Mouse (Mus musculus): ENCODE data around the gene Smtnl1. TPM values are rescaled to one million over a fixed set of nuclear protein-coding genes. Genes with fewer than 3 reads are reported as not detected.
A peak's percentile ranks its signal among the peaks of the same experiment; 100 is the strongest.

Gene Smtnl1
- total RNA-seq, 4 experiments from 2014 or later = 46.3 to 63.9 (median 59.0) TPM

DNA sequence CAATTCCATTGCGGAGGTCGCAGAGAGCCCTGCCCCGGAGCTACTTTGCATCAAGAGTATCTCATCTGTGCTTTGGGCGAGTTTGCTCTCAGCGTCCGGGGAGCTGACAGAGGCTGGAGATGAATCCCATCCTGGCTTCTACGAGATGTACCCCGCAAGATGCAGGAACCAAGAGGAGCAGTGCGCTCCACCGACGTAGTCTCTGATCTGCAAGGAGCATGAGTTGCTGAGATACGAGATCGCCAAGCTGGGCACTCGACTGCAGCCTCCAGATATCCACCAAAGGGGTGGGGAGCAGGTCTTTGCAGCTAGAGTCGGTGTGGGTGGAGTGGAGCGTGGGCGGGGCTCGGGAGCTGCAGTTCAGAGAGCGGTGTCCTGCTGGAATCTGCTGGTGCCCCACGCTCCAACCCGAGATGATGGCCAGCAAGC is 23.9 kb downstream of the Smtnl1 start, which contains the start of gene Ube2l6:
Gene Ube2l6, plus strand, starts transcription at position 336 of the 429 bp plus-strand sequence.
- DNase-seq (ENCODE audit: low spot score in 2 of 2) = peak; percentile 35 to 57

DNA sequence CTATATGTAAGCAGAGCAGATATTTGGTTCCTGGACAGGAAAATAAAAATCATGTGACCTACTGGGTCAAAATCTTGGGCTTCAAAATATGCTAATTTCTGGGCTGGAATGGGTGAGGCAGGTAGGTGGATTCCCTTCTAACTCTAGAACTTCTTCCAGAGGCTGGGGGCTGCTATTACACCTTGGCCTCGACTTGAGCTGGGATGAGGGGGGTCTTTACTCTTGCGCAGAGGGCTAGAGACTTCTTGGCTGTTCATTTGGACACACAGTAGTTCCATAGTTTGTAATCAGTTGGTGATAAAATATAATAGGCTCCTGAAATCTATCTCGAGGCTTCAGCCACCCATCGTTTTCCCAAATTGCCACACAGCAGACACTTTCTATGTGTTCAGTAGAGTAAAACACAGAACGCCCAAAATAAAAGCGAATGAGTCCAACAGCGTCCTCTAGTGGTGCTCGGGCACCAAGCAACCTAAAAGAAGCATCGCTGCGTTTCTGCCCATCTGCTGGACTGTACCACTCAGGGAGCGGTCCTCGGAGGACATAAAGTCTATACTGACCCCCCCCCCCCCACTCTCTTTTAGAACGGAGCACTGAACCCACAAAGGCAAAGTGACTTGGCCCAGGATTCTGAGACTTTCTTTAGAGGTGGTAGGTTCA is 24.5 kb downstream of the Smtnl1 start:
- peak; percentile 65 to 70 for DNase-seq (ENCODE audit: low spot score in 2 of 2)

DNA sequence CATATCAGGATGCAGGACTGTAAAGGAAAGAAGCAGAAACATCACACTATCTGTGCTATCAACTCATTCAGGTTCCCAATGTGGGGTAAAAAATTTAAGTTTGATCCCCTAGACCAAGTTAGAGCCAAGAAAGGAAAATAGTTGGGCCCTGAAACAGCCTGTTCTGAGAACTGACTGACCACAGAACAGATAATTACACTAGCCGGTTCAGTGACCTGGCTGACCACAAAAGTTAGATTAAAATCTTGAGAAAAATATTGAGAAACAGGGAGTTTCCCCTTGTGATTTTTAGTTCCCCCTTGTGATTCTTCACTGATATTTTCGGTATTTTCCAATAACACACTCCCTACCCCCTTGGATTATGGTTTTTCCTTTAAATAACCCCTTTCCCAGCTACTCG is 28.6 kb downstream of the Smtnl1 start:
- DNase-seq (ENCODE audit: low spot score in 2 of 2) = no peak

DNA sequence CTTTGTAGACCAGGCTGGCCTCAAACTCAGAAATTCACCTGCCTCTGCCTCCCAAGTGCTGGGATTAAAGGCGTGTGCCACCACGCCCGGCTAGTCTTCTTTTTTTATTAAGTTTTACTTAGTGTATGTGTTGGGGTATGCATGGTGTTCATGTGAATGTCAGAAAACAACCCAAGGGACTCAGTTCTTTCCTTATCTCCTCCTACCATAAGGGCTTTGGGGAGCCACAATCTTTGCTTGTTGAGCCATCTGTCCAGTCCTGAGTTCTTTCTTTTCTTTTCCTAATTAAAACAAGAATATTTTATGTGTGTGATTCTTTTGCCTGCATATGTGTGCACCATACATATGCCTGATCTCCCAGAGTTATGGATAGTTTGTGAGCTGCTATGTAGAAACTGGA is 29.3 kb downstream of the Smtnl1 start:
- DNase-seq (ENCODE audit: low spot score in 2 of 2) = no peak

DNA sequence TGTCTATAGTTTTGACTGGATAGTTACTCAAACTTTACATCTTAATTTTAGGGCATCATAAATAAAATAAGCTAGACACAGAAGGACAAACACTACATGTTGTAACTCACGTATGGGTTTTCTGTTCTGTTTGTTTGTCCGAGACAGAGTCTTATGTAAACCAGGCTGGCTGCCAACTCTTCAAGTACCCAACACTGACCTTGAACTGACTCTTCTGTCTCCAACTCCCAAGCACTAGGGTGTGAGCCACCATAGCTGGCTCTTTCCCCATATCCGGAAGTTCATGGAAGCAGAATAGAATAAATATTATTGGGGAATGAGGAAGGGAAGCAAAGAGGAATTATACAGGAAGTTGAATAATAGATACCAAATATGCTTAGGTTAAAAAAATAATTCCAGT is 29.9 kb downstream of the Smtnl1 start:
- DNase-seq (ENCODE audit: low spot score in 2 of 2) = no peak

DNA sequence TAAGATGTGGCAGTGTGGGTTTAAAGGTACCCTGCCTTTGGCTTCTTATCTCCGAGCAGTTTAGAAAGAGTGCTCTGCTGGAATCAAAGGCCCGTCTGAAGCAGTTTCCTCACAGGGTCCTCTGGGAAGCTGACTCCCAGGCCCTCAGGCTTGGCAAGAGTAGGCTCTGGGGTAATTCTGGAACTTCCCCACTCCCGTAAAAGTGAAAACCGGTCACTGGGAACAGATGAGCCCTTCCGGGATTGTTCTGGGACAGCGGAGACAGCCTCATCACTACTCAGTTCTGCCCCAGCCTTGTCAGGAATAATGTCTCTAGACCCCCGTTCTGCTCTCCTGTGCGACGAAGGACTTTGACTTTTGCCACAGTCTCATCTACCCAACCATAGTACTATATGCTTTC is 32.0 kb downstream of the Smtnl1 start:
- no peak for DNase-seq (ENCODE audit: low spot score in 2 of 2)

DNA sequence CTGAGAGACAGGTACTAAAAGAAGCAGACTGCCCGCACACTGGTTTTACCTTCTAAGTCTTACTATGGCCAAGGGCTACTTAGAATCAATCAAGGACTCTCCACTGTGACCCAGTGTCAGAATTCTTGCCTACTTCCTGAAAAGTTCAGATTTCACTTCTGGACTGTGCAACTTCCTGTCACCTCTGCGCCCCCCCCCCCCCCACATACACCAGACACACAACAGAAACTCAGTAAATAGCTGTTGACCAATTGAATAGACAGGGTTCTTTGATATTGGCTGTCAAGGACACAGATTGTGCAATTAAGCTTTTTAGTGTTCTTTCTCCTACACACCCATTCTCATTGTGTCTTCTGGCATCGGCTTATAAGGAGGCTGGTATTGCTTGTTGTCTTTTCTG is 34.1 kb downstream of the Smtnl1 start:
- no peak for DNase-seq (ENCODE audit: low spot score in 2 of 2)

DNA sequence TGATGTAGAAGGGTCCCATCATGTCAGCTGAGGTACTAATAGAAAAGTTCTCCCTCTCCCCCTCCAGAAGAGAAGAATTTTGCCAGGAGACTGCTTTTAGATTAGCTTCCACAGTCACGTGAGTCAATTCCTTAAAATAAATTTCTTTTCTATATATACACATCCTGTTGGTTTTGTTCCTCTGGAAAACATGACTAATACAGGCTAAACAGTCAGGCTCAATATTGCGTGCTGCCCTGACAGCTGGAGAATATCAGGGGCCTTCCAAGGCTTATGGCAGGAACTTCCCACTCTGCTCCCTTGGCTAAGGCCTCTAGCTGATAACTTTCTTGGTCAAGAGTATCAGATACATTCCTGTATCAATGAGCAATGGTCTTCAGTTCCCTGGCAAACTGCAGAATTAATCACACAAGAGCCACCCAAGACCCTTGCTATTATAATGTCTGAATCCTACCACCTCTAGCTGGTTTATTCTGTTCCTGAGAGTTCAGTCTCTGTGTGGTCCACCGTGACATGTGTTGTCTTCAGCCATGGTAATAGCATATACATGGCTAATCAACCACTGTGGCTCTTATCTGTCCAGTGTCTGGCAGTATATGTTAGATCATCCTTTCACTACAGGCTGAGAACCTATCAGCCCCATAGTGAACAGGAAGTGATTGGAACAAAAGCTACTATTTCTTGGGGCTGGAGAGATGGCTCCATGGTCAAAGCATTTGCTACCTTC is 38.4 kb downstream of the Smtnl1 start:
- no peak for DNase-seq (ENCODE audit: low spot score in 2 of 2)

DNA sequence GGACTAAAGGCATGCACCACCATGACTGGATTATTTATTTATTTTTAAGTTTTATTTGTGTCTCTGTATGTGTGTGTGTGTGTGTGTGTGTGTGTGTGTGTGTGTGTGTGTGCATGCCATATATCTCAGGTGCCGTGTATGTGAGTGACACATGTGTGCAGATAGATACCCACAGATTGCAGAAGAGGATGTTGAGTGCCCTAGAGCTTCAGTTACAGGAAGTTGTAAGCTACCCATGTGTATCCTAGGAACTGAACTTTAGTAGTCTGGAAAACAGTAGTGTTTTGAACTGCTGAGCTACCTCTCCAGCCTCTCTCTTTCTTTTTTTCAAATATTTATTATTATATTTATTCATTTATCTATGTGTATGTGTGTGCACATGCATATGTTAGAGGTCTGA is 39.1 kb downstream of the Smtnl1 start:
- no peak for DNase-seq (ENCODE audit: low spot score in 2 of 2)

DNA sequence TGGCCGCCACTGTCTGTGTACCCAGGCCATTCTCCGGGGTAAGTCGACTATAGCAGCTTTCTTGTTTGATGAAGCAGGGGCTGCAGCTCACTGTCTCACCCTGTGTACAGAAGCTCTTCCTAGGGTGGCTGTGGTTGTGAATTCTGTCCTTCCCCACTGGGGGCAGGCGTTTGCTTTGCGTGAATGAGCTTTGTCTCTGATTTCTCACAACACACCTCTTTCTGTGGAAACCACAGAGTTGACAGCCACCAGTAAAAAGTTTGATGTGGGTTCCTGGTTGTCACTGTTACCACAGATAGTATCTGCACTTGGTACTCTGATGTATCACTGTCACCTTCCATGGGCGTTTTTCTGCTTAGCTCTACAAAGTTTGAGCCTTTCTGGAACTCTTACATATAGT is 43.2 kb downstream of the Smtnl1 start:
- no peak for DNase-seq (ENCODE audit: low spot score in 2 of 2)

DNA sequence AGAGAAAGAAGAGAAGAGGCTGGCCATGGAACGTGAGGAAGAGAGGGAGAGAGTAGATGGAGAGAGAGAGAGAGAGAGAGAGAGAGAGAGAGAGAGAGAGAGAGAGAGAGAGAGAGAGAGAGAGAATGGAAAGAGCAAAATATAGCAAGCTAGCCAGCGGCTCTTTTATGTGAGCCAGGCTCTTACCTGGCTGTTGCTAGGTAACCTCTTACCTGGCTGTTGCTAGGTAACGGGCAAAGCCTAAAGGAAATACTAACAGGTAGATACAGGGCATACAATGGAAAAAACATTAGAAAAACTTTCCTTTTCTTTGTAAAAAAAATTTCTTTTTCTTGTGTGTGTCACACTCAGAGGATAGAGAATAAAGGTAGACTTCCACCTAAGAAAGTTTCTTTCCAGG is 44.7 kb downstream of the Smtnl1 start:
- DNase-seq (ENCODE audit: low spot score in 2 of 2) = no peak

DNA sequence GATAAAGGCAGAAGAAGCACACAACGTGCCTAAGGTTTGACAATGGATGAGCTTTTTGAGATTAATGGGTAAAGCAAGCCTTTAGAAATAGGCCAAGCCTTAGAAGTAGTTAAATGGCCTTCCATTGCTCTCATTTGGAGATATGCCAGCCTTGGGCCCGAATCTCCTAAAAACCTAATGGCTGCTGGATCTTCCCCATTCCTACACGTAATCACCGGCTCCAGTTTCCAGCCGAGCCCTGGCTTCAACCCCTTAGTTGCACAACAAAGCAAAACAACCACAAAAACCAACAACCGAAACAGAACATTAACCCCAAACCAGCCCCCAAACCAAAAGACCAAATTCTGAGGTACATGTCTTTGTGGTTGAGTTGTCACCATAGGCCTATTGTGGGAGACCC is 46.8 kb downstream of the Smtnl1 start:
- peak in 1 of 2 experiments; percentile 41 for DNase-seq (ENCODE audit: low spot score in 2 of 2)

DNA sequence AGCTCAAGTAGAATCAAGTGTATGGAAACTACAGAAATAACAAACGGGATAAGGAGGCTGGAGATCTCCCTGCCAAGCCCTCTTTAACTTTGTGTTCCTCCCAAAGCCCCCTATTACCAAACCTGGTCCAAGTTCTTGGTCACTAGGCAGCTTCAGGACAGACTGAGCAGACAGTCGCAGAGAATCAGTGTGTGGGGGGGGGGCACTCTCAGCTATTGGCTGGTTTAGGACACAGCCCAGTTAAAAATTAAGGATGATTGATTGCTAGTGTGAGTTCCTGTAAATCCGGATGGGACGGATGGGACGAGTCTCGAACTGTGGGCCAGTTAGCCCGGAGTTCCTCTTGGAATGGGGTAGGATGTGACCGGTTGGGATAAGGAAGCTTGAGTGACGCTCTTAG is 47.2 kb downstream of the Smtnl1 start, which contains the start of gene Serping1:
Gene Serping1, minus strand, starts transcription at position 204 of the 400 bp plus-strand sequence.
- DNase-seq (ENCODE audit: low spot score in 2 of 2) = no peak

DNA sequence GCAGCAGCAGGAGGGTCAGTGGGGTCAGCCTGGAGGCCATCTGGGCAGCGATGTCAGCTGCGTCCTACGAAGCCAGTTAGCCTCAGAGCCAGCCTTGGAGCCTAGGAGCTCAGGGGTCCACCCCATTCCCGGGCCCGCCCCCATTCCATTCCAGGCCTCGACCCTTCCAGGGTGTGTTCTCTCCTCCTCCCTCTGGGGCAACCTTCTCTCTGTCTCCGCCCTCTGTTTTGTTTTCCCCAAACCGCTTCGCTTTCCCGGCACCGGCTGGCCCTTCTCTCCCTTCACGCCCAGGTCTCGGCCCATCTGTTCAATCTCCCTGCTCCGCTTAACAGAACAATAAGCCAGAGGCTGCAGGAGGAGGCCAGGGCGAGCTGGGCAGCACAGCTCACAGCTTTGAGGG is 47.7 kb downstream of the Smtnl1 start:
- peak; percentile 66 to 81 for DNase-seq (ENCODE audit: low spot score in 2 of 2)

DNA sequence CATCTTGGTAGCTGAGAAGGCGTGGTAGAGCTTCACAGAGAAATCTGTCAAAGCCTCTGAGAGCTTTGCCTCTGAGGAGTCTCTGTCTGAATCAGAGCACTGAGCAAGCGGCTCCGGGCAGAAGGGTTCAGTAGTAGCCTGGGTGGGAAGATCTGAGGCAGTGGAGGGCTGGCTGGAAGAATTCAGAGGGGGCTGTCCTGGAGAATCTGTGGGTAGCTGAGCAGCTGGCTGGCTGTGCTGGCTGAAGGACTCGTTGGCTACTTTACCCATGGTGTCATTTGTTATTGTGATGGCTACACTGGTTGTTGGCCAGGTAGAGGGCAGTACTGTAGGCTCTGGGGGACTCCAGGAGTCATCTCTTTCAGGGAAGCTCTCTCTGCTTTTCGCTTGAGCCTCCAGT is 49.3 kb downstream of the Smtnl1 start:
- no peak for DNase-seq (ENCODE audit: low spot score in 2 of 2)

DNA sequence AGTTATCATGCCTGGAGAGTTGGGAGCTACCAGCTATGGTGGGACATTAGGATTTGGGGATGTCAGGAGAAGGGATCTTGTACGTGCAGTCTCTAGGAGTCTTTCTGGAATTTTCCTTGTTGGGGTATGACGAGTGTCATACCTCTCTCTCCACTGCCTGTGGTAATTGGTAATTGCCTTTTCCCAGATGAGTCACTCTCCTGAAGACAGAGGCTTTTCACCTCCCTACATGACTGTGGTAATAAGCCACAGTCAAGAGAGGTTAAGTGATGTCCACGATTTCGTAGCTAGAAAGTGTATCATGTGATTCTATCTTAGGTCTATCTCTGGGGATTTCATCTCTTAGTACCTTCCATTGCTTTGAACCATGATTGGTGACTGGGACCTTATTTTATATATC is 50.0 kb downstream of the Smtnl1 start:
- no peak for DNase-seq (ENCODE audit: low spot score in 2 of 2)

DNA sequence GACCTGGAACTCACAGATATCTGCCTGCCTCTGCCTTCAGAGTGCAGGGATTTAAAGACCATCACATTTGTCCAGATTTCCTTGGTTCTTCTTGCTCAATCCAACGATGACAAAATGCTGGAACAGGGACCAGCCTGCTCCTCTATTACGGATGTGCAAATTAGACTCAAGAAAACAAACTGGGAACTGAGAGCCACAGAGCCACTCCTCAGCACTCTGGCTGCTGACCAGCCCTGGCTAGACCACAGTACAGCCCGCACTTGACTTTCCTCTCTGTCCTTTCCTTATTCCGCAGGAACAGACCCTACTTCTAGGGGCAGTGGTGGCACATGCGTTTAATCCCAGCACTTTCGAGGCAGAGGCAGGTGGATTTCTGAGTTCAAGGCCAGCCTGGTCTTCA is 52.0 kb downstream of the Smtnl1 start:
- DNase-seq (ENCODE audit: low spot score in 2 of 2) = peak; percentile 17 to 45

DNA sequence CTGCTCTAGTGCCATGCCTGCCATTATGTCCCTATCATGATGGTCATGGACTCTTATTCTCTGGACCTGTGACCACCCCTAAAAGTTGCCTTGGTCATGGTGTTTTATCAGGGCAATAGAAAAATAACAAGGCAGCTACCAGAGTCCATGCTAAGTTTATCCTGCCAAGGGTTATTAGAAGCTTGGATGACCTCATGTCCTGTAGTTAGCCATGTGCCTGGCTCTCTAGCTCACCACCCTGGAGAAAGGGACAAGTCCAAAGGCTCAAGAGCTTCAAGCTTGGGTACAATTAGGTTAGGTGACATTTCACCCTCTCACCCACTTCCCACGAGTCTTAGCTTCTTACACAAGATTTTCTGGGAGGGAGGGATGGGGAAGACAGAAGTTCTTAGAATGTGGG is 59.6 kb downstream of the Smtnl1 start:
- DNase-seq (ENCODE audit: low spot score in 2 of 2) = no peak

DNA sequence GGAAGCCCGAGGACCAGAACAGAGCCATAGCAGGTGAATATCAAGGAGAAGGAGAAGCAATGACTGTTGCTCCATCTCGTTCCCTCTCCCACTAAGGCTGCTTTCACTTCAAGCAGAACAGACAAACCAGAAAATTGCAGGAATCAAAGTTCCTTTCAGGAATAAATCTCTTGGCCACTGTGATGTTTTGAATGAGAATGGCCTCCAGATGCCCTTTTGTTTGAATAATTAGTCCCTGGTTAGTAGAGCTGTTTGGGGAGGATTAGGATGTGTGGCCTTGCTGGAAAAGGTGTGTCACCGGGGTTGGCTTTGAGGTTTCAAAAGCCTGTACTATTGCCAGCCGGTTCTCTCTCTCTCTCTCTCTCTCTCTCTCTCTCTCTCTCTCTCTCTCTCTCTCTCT is 60.2 kb downstream of the Smtnl1 start:
- no peak for DNase-seq (ENCODE audit: low spot score in 2 of 2)

DNA sequence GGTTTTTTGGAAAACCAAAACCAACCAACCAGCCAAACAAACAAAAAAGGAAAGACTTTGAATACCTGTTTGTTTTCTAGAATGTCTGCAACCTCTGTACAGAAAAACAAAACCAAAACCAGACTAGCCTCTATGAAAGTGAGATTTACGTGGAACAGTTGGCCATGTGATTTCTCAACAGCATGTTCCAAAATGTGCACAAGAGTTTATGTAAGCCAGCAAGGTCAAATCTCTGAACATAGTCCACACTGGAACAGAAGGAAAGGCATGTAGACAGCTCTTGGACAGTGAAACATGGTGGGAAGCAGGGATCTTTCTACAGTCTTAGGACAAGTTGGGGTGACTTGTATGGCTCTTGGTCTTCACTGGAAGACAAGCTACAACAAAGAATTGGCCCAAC is 60.6 kb downstream of the Smtnl1 start:
- DNase-seq (ENCODE audit: low spot score in 2 of 2) = no peak

DNA sequence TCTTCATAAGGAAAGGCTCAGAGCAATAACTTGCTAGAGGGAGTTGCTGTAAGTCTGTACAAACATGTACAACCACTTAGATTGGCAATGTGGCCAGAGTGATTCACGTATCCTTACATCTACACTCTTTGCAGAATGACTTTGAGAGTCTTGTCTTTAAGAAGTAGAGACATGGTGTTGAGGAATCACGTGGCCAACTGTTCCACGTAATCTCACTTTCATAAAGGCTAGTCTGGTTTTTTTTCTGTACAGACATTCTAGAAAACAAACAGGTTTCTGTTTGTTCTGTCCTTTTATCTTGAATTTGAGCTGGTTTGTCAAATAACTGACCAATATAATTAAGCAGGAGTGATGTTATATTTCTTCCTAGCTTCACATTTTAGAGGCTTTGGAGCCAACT is 61.1 kb downstream of the Smtnl1 start:
- DNase-seq (ENCODE audit: low spot score in 2 of 2) = no peak
